Mouse (Mus musculus): ENCODE data around the gene Pard6b.

Pard6b gene

DNA sequence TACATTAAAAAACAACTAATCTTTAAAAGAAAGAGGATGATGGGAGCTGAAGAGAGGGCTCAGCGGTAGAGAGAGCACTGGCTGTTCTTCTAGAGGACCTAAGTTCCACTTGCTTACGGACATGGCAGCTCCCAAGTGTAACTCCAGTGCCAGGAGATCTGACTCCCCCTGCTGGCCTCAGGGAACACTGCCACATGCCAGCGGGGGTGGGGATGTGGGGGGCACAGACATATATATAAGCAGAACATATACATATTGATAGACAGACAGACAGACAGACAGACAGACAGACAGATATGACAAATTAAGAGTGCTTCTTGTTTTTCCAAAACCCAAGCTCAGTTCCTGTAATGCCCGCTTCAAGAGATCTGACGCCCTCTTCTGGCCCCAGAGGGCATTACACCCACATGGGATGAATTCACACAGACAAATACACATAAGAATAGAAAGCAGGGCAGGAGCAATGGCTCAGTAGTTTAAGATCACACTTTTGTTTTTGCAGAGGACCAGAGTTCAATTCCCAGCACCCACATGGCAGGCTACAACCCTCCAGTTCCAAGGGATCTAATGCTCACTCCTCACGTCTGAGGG lies 21.5 kb upstream of the Pard6b start:
- DNase-seq (ENCODE audit: low read depth, low spot score) = no peak

DNA sequence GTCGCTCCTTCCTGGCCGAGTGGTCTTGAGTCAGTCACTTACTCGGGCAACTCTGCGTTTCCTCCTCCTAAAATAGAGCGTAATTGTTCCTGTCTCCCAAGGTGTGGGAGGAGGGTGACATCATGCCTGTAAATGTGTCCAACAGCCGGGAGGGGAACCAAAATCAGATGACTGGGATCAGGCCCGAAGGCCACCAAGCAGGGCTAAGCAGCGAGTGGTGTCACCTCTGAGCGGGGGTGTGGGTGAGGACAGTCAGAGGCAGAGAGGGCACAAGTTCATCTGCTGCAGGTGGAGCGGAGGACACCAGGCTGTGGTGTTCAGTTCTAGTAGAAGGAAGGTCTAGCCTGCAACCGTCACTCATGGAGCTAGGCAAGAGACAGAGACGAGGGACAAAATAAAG lies 17.1 kb upstream of the Pard6b start:
- DNase-seq (ENCODE audit: low read depth, low spot score) = no peak

DNA sequence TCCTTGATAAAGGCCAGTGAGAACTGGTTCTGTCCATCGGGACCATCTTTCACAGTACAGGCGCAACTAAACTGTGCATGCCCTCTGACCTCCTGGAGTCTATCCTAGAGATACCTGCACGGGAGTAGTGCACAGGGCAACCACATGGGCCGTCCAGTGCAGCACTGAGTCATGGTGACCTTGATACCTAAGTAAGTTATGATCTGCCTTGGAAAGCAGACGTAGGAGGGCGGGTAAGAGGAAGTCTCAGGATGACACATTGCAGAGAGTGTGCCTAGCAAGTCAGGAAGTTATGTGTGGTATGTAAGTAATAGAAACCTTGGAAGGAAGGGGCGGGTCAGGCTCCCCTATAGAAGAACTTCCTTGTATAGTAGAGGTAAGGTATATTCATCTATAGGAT lies 15.3 kb upstream of the Pard6b start:
- DNase-seq (ENCODE audit: low read depth, low spot score) = no peak

DNA sequence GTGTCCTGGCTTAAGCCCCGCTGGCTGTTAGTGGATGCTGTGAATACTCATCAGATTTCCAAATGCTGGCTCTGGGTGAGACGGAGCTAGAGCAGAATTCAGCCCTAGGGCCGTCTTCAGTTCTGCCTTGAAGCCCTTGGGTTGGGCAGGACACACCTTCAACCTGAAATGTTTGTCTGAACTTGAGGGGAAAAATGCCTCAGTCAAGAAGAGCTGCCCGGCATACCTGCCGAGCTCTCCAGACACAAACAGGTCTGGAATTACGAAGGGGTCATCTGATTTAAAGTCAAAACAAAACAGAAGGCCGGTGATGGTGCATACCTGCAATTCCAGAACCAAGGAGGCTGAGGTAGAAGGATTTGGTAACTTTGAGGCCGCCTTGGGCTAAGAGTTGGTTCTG lies 14.0 kb upstream of the Pard6b start:
- no peak for DNase-seq (ENCODE audit: low read depth, low spot score)

DNA sequence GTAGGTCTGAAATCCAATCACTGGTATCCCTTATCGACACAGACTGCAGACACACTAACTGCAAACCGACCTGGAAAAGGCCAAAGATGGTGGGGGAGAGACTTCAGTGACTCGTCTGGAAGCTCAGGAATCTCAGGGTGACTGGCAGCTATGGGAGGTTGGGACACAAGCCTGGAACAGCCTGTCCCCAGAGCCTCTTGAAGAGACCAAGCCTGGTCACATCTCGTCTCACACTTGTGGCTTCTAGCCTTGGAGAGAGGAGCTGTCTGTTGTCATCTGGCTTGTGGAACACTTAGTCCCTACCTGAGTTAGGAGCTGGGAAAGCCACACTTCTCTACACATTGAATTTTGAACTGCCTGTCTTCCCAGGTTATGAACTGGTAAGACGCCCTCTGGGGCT lies 10.4 kb upstream of the Pard6b start:
- DNase-seq (ENCODE audit: low read depth, low spot score) = no peak

DNA sequence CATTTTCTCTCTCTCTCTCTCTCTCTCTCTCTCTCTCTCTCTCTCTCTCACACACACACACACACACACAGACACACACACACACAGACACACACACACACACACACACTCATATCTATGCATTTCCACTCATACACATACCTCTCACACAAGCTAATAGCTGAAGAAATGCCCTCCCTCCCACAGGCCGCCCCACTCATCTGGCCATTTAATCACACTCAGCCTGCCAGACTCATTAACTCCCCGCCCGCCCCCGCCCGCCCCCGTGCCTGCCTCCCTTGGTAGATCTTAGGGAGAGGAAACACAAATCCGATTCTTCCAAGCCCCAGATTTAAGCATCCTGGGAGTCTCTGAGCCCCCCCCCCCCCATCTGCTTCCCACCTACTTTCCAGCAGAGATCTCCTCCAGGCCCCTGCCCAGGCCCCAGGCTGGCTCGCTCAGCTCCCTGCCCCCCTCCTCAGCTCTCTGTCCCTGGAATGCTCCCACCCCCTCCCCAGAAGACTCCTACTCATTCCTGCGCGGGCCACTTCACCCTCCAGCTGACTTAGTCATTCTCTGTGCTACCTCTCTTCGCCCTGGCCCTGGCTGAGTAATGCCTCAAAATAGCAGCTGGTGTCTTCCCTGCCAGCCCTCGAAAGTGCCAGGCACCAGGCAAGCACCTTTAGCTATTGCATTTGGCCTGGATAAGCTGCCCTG lies 8.2 kb upstream of the Pard6b start:
- DNase-seq (ENCODE audit: low read depth, low spot score) = peak; percentile 65

DNA sequence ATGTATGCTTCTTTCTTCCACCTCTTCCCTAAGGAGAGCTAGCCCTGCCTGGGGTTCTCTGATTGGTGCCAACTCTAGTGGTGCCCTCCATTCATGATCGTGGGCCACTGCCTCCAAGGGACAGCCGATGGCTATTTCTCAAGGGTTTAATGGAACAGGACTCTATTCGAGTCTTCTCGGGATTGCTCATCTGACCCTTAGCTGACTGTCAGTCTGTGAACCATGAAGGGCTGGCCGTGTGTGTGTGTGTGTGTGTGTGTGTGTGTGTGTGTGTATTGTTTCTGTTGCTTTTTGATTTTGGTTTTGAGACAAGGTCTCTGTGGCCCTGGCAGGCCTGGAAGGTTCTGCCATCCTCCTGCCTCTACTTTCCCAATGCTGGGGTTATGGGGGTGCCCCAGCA lies 7.1 kb upstream of the Pard6b start:
- no peak for DNase-seq (ENCODE audit: low read depth, low spot score)

DNA sequence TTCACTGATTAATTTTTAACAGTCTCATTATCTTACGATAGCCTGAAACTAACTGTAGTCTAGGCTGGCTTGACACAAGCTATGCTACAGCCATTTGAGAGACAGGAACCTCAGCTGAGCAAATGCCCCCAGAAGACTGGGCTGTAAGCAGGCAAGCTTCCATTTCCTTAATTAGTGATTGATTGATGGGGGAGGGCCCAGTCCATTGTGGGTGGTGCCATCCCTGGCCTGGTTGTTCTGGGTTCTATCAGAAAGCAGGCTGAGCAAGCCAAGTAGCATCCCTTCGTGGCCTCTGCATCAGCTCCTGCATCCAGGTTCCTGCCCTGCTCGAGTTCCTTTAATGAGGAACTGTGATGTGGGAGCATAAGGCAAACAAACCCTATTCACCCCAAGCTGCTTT lies 6.3 kb upstream of the Pard6b start:
- DNase-seq (ENCODE audit: low read depth, low spot score) = no peak

DNA sequence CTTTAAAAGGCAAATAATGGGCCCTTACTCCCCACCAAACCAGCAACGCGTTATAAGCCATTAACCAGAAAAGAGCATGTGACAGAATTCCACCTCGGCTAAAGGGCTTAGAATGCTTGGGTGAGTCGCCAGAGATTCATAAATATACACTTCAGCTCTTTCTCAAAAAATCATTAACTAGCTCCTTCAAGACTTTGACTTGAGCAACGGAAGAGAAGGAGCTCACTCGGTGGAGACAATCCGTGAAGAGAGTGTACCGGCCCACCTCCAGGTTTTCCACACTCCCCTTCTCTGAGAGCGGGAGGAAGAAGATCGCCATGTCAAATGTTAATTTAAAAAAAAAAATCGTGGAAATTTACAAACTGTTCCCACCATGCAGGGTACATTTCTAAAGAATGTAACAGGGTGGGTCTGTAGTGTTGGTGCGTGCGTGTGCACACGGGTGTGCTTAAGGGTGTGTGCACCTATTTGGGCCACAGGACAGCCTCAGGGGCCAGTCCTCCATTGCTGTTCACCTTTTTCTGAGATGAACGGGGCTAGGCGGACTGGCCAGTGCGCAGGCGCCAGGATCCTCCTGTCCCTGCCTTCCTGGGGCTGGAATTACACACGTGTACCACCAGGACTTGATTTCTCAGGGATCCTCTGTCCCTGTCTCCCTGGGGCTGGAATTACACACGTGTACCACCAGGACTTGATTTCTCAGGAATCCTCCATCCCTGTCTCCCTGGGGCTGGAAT lies 3.8 kb upstream of the Pard6b start:
- DNase-seq (ENCODE audit: low read depth, low spot score) = no peak

DNA sequence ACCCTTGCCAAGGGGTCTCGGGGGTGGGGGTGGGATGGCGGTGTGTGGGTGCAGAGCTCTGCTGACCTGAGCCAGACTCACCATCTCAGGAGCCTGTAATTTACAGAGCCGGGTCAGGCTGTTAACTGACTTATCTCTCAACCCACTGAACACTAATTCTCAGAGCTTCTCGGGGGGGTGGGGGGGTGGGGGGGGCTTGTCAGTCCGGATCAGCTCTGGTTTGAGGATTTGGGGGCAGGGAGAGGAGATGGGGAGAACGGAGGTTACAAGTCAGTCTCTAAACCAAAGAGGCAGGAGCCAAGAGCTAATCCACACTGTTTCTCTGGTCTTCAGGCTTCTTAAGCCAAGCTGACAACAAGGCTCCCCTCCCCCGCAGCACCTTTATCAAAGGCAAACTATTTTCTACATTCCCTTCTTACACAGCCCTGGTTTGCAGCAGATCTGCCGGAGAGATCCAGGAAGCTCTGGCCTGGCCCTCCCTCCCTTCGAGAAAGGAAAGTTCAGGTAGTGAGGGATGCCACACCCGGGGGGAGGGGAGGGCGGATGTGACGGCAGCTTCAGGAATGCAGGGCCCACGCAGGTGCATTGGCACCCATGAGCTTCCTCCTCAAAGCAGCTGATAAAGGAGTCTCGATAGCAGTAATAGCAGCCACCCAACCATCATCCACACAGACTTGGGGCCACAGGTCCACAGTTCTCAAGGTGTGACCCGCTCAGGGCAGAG lies 2.5 kb upstream of the Pard6b start:
- no peak for DNase-seq (ENCODE audit: low read depth, low spot score)

DNA sequence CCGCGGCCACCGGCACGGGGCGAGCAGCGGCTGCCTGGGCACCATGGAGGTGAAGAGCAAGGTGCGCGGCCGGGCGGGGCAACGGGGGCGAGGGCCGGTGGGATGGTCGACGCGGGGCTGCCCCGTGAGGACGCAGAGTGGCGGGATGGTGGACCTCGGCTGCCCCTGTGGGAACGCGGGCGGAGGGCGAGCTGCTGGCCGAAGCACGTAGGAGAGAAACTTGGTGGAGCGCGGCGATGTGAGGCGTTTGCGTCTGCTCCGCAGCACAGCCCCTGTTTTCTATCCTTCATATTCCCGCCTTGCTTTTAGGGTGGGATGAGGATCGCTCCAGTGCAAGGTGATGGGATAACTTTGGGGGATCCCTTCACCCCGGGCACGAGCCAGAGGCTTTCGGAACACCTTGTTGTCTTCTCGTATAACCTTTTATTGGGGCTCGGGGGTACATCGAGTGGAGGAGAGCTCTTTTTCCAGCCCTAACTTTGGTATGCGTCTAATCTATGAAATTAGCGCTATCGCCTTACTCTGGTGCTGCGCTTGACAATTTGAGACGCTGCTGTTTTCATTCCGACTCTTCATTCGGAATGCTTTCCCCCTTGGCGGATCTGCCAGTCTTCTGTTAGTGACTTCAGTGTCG lies 612 bp downstream of the Pard6b start:
- no peak for DNase-seq (ENCODE audit: low read depth, low spot score)

DNA sequence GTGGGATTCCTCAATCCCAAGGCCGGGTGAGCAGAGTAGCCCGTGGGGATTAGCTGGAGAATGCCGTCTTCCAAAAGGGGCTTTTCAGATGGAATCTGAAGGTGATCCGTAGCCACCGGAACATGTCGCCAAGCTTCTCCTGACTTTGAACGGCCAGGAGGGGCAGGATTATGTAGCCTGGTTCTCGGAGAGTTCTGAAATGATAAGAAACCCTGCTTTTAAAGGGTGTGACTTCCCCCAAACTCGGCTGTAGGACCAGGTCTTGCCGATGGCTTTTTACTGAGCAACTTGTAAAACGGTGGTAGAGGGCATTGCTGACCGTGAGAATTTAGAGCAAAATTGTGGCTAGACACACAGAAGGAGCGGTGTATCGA lies 1.1 kb downstream of the Pard6b start:
- no peak for DNase-seq (ENCODE audit: low read depth, low spot score)

DNA sequence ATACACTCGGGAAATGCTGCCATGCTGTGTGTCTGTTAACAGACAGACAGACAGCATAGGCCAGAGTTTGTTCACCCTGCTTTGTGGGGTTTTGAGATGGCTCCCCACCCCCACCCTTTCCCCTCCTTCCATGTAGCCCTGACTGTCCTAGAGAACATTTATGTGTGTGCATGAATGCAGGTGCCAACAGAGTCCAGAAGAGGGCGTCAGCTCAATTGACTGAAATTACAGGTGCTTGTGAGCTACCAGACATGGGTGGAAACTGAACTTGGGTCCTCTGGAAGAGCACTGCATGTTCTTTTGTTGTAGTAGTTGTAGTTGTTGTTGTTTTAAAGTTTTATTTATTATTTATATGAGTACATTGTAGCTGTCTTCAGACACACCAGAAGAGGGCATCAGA lies 2.8 kb downstream of the Pard6b start:
- no peak for DNase-seq (ENCODE audit: low read depth, low spot score)

DNA sequence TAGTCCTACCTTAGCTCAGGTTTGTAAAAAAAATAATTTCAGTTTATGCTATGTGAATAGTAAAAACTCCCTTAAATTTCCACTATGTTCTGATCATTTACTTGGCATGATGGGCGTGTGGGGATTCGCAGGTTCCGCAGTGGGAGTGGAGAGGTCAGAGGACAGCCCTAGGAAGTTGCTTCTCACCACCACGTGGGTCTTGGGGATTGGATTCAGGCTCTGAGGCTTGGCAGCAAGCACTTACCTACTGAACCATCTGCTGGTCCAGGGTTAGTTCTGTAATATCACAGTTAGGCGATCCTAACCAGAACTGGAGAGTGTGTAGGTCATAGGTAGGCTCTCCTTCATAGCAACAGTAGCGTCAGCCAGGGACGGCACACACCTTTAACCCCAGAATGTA lies 3.4 kb downstream of the Pard6b start:
- no peak for DNase-seq (ENCODE audit: low read depth, low spot score)

DNA sequence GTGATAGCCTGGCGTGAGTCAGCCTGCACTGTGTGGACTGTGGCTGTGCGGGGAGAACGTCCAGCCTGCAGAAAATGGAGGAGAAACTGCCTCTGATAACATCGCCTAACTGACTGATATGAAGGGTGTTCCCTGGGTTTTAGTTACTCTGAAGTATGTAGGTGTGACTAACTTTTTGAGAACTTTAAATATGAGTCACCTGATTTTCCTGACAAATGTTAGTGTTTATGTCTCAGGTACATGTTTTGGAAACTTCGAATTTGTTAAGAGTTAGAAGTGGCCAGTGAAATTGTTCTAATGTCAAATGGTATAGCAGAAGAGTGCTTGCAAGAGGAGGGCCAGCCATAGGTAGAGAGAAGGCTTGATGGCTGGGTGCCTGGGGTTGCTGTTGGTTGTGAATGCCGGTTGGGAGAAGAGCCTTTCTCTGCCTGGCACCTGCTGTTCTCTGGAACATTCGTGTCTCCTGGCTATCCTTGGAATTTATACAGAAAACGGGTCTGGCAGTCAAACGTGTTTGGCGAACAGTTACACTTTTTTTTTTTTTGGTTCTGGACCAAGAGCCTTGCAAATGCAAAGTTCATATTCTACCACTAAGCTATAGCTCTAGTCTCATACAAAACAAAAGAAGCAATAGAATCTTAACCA lies 4.9 kb downstream of the Pard6b start:
- no peak for DNase-seq (ENCODE audit: low read depth, low spot score)

DNA sequence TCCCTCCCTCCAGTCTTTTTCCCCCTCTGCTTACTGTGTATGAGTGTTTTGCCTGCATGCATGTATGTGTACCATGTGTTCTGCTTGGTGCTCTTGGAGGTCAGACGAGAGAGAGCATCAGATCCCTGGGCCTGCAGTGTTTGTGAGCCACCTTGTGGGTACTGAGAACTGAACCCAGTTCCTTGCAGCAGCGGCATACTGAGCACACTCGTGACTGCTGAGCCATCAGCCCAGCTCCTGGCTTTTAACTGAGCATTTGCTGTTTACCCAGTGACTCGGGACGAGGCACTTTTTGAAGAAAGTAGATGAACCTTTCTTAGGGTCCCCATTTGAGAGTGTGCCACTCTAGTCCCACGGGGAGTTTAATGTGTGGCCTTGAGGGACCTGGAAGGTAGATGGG lies 5.5 kb downstream of the Pard6b start:
- no peak for DNase-seq (ENCODE audit: low read depth, low spot score)

DNA sequence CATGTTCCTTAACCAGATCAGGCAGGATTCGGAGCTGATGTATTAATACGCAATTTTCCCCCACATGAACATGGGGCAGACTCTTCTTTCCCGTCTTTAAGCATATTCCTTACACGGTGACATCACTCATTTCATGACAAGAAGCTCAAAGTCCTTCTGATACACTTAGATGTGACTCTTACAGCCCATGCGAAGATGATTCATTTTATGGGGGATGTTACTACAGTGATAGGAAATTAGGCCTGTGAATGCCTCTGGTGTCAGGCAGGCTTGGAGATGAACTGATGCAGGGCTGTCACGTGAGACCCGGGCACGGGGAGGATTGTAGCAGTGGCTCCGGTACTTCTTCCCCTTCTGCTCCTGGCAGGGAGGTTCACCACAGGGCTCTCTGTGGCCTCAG lies 6.0 kb downstream of the Pard6b start:
- DNase-seq (ENCODE audit: low read depth, low spot score) = no peak

DNA sequence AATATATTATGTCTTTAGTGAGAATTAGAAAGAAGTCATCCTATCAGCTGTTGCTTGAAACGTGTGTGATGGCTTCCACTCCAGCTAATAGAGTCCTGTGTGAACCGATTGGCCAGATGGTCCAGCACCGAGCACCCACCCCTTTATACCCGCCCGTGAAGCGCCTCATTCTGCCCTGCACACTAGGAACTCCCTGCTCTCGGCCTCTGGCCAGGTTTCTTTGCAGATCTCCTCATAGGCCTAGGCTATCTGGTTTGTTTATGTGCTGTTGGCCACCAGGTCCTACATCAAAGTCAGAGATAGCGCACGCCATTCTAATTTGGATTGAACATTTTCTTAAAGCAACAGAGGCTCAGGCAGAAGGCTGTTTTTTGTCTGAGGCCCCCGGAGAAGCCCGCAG lies 10.8 kb downstream of the Pard6b start:
- DNase-seq (ENCODE audit: low read depth, low spot score) = no peak

DNA sequence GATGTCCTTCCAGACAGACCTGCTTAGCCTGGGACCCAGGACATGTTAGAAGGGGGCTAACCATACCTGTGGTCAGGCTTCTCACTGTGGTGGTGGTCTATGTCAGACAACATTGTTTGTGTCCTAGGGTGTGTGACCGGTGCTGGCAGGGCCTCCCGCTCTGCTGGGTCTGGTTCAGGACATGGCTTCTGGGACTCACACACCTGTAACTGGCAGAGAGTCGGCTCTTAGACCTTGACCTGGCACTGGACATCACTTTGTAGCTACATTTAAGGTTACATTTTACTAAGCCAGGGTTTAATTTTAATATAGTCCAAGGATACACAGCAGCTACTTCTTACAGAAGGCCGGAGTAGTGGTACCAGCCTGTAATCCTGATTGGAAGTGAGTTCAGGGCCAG lies 12.3 kb downstream of the Pard6b start:
- no peak for DNase-seq (ENCODE audit: low read depth, low spot score)

DNA sequence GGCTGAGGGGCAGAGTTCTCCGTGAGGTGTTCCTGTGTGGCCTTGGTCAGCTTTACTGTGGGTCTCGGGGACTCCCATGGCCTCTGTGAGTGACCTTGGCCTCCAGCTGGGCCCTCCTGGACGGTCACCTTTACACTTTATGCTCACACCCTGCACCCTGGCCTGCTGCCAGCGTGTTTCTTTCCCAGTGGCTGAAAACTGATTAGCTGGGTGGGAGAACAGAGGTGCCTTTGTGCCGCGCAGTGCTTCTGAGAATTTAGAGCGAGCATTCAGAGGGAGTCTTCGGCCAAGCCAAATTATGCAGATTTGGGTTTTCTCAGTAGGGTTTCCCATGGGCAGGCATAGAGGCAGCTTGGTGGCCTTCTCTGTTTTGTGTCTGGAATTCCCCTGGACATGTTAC lies 14.3 kb downstream of the Pard6b start:
- no peak for DNase-seq (ENCODE audit: low read depth, low spot score)

DNA sequence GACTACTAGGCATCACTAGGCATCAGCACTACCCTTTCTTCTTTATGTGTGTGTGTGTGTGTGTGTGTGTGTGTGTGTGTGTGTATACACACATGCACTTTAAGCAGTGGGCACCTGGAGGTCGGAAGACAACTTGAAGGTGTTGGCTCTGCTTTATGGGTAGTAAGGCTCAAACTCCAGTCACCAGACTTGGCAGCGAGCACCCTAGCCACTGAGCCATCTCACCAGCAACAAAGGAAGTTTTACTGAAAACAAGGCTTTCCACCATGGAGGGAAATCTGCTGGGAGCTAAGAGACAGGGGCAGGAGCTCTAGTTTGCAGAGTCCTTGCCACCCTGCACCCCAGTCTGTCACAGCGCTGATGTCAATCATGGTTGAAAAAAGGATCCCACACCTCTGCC lies 15.7 kb downstream of the Pard6b start:
- DNase-seq (ENCODE audit: low read depth, low spot score) = no peak

DNA sequence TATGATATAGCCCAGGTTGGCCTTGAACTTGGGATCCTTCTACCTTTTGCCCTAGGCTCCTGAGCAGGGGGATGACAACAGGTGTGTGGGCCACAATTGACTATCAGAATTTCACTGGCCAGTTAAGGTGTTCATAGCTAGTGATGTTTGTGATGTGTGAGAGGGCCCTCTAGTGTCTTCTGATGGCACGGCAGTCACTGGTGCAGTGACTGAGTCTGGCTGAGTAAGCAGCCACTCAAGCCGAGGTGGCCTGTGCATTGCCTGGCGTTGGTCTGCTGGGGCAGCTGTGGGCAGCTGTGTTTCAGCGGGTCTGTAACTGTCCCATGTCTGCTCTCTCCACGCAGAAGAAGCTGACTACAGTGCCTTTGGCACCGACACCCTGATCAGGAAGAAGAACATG lies 17.2 kb downstream of the Pard6b start:
- DNase-seq (ENCODE audit: low read depth, low spot score) = no peak

All from mesoderm, embryonic 11.5 days (tissue).